Mouse (Mus musculus) E14TG2a.4 (cell line): ENCODE data around the gene Olfr688.

Source experiments
- CTCF ChIP-seq: conservative IDR thresholded peaks from 2 replicates; pipeline ENCODE4 v1.5.1; 2014; ENCODE audit warnings: low read length
- NANOG ChIP-seq: IDR thresholded peaks from 2 replicates; pipeline ENCODE4 v1.6.1; 2014; ENCODE audit warnings: borderline replicate concordance, low read length, mixed read lengths

- TF ChIP-seq CTCF (no peak), NANOG (no peak)
These were observed at the start of gene Olfr688 for GRCm38 (mm10) chr7:105287795-105288194.
